Mouse (Mus musculus): Measurements from ENCODE around the gene 1700025G04Rik. TPM values are rescaled to one million over a fixed set of nuclear protein-coding genes. Genes with fewer than 3 reads are reported as not detected.
A peak's percentile ranks its signal among the peaks of the same experiment; 100 is the strongest.

The 1700025G04Rik gene
- polyA plus RNA-seq, 1 experiment from 2014 or later = 32.4 TPM

DNA sequence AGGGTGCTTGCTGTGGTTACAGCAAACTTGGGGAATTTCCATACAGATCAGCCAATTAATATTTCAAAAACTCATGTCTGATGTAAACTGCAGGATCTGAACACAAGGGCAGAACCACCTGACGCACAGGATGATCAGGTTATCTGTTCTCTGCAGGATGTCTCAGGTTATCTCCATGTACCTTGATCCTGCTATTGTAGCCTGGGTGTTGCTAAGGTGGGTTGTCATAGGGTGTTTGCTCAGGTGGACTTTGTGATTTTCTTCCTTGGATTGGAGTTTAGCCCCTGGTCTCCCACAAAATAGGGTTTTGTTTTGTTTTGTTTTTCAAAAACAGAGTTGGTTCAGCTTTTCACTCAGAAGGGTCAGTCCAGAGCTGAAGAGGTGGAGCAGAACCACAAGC, 104.9 kb downstream of the 1700025G04Rik start:
- DNase-seq (ENCODE audit: low spot score, missing footprints) = no peak
- 94% methylated on average over 1 of the region's 1 CpGs for WGBS
- Histone ChIP-seq H3K4me1 (ENCODE audit: control insufficient read depth, insufficient read depth, low read length) (peaks cover 13% of the 10 kb centered on the region), H3K4me3 (ENCODE audit: low read depth, low read length) (no peak overlapping the region), H3K4me2 (no peak overlapping the region), H3K9me3 (ENCODE audit: control insufficient read depth, low read length) (no peaks in the 10 kb centered on the region), H3K27me3 (ENCODE audit: control insufficient read depth, insufficient read depth, low read length) (no peaks in the 10 kb centered on the region), H3K9ac (ENCODE audit: low read length) (no peak overlapping the region), H3K27ac (ENCODE audit: low read depth, low read length) (no peak overlapping the region), H3K36me3 (ENCODE audit: control insufficient read depth, insufficient read depth, low read length) (no peaks in the 10 kb centered on the region)
- ATAC-seq (ENCODE audit: low FRiP score) = no peak

DNA sequence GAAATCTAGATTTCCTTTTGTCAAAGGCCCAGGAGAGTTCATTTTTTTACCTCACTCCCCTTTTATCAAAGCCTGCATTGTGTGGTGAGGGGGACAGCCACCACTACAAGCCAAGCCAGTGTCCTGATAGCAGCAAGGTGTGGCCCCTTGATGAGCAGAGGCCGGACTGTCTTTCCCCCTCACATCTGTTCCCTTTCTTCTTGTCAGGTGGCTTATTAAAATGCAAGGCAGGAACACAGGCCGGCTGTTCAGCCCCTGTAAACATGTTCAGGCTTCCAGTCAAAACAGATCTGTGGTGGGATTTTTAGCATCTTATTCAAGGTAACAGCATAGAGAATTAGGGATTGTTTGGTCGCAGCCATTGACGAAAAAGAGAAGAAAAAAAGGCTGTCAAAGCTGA, 105.9 kb downstream of the 1700025G04Rik start:
- 44% methylated on average over 4 of the region's 4 CpGs for WGBS
- ATAC-seq (ENCODE audit: low FRiP score) = no peak
- no peaks in the 10 kb centered on the region for H3K9me3 ChIP-seq (ENCODE audit: control insufficient read depth, low read length)
- no peak for DNase-seq (ENCODE audit: low spot score, missing footprints)
- H3K27me3 ChIP-seq (ENCODE audit: control insufficient read depth, insufficient read depth, low read length) = no peaks in the 10 kb centered on the region
- peak overlapping the region; percentile 38 for H3K27ac ChIP-seq (ENCODE audit: low read depth, low read length)
- no peak overlapping the region for H3K4me3 ChIP-seq (ENCODE audit: low read depth, low read length)
- H3K4me1 ChIP-seq (ENCODE audit: control insufficient read depth, insufficient read depth, low read length) = peaks cover 13% of the 10 kb centered on the region
- H3K36me3 ChIP-seq (ENCODE audit: control insufficient read depth, insufficient read depth, low read length) = no peaks in the 10 kb centered on the region
- no peak overlapping the region for H3K9ac ChIP-seq (ENCODE audit: low read length)
- no peak overlapping the region for H3K4me2 ChIP-seq

GRCm38 (mm10) chr1:151980498-151980897, 109.4 kb downstream of the 1700025G04Rik start:
- no peak overlapping the region for H3K27ac ChIP-seq (ENCODE audit: low read depth, low read length)
- ATAC-seq (ENCODE audit: low FRiP score) = no peak

DNA sequence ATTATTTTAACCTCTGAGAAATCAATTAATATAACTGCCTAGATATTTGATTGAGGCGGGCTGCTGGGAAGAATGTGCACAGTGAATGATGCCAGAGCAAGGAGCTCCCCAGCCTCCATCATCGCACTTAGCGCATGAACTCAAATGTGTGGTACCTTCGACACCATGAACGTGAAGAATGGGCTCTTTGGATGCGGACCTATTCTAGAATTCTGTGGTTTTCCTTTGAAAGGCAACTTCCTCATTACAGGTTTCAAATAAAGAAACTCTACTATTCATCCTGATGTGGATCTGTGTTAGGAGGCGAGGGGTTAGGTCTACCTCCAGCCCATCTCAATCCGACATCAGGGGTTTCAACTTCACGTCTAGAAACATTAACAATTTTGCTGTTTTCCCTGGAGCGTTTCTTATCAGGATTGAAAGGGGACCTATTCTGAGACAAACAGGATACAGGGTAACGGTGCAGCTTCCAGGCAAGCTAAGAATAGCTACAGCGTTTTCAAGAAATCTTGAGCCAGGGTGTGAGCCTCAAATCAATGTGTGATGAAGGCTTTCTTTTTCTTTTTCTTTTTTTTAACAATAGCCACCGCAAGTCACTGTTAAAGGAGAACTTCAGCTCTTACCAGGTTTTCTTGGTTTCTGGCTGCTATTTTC, 110.0 kb downstream of the 1700025G04Rik start:
- no peaks in the 10 kb centered on the region for H3K36me3 ChIP-seq (ENCODE audit: control insufficient read depth, insufficient read depth, low read length)
- ATAC-seq (ENCODE audit: low FRiP score) (no peak), DNase-seq (ENCODE audit: low spot score, missing footprints) (no peak)
- WGBS = 89% methylated on average over 13 of the region's 13 CpGs
- no peaks in the 10 kb centered on the region for H3K27me3 ChIP-seq (ENCODE audit: control insufficient read depth, insufficient read depth, low read length)
- H3K9me3 ChIP-seq (ENCODE audit: control insufficient read depth, low read length) = no peaks in the 10 kb centered on the region
- H3K9ac ChIP-seq (ENCODE audit: low read length) = no peak overlapping the region
- H3K27ac ChIP-seq (ENCODE audit: low read depth, low read length) = no peak overlapping the region
- no peak overlapping the region for H3K4me3 ChIP-seq (ENCODE audit: low read depth, low read length)
- H3K4me1 ChIP-seq (ENCODE audit: control insufficient read depth, insufficient read depth, low read length) = peaks cover 18% of the 10 kb centered on the region
- H3K4me2 ChIP-seq = no peak overlapping the region

More at GRCm38 (mm10) chr1:151980498-151980897, 109.4 kb downstream of the 1700025G04Rik start:
- Histone ChIP-seq H3K9ac (ENCODE audit: low read length) (no peak overlapping the region), H3K9me3 (ENCODE audit: control insufficient read depth, low read length) (no peaks in the 10 kb centered on the region), H3K4me2 (no peak overlapping the region), H3K36me3 (ENCODE audit: control insufficient read depth, insufficient read depth, low read length) (no peaks in the 10 kb centered on the region), H3K4me3 (ENCODE audit: low read depth, low read length) (no peak overlapping the region), H3K4me1 (ENCODE audit: control insufficient read depth, insufficient read depth, low read length) (peaks cover 19% of the 10 kb centered on the region), H3K27me3 (ENCODE audit: control insufficient read depth, insufficient read depth, low read length) (no peaks in the 10 kb centered on the region)
- 80% methylated on average over 7 of the region's 7 CpGs for WGBS
- DNase-seq (ENCODE audit: low spot score, missing footprints) = no peak

DNA sequence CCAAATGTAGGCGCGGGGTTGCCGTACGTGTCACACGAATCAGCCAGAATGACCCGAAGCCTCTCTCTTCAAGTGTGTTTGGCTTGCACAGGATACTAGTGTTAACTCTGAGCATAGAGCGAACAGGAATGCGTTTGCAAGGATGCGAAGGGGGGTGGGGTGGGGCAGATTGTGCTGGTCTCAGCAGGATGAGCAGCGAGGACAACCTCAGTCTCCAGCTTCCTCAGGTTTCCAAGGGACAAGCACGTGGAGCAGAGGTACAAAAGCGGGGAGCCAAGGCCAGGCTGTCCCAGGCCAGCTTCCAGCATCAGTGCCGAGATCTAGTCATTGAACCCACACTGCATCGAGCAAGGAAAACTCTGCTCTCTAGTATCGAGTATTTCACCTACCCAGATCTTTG, 111.2 kb downstream of the 1700025G04Rik start:
- Histone ChIP-seq H3K4me1 (ENCODE audit: control insufficient read depth, insufficient read depth, low read length) (peaks cover 7% of the 10 kb centered on the region; the same call in 1 of the 2 replicates), H3K9me3 (ENCODE audit: control insufficient read depth, low read length) (no peaks in the 10 kb centered on the region), H3K4me3 (ENCODE audit: low read depth, low read length) (no peak overlapping the region), H3K27me3 (ENCODE audit: control insufficient read depth, insufficient read depth, low read length) (no peaks in the 10 kb centered on the region), H3K9ac (ENCODE audit: low read length) (no peak overlapping the region), H3K27ac (ENCODE audit: low read depth, low read length) (no peak overlapping the region), H3K4me2 (no peak overlapping the region), H3K36me3 (ENCODE audit: control insufficient read depth, insufficient read depth, low read length) (no peaks in the 10 kb centered on the region)
- DNase-seq (ENCODE audit: low spot score, missing footprints) (no peak), ATAC-seq (ENCODE audit: low FRiP score) (no peak)
- WGBS = 90% methylated on average over 15 of the region's 15 CpGs

- 49% methylated on average over 5 of the region's 5 CpGs for WGBS
- Histone ChIP-seq H3K4me3 (ENCODE audit: low read depth, low read length) (no peak overlapping the region), H3K27ac (ENCODE audit: low read depth, low read length) (peak overlapping the region; percentile 21; the same call in 1 of the 2 replicates), H3K27me3 (ENCODE audit: control insufficient read depth, insufficient read depth, low read length) (no peaks in the 10 kb centered on the region), H3K9ac (ENCODE audit: low read length) (no peak overlapping the region), H3K36me3 (ENCODE audit: control insufficient read depth, insufficient read depth, low read length) (no peaks in the 10 kb centered on the region), H3K9me3 (ENCODE audit: control insufficient read depth, low read length) (no peaks in the 10 kb centered on the region), H3K4me1 (ENCODE audit: control insufficient read depth, insufficient read depth, low read length) (peaks cover 6% of the 10 kb centered on the region; the same call in 1 of the 2 replicates), H3K4me2 (no peak overlapping the region)
- DNase-seq (ENCODE audit: low spot score, missing footprints) = no peak
- ATAC-seq (ENCODE audit: low FRiP score) = peak; percentile 75; the same call in 1 of the 2 replicates
Measured at GRCm38 (mm10) chr1:151977596-151977995, 112.3 kb downstream of the 1700025G04Rik start.

GRCm38 (mm10) chr1:151976850-151977249, 113.1 kb downstream of the 1700025G04Rik start:
- WGBS = 90% methylated on average over 3 of the region's 3 CpGs
- no peak for ATAC-seq (ENCODE audit: low FRiP score)
- H3K27ac ChIP-seq (ENCODE audit: low read depth, low read length) = no peak overlapping the region

DNA sequence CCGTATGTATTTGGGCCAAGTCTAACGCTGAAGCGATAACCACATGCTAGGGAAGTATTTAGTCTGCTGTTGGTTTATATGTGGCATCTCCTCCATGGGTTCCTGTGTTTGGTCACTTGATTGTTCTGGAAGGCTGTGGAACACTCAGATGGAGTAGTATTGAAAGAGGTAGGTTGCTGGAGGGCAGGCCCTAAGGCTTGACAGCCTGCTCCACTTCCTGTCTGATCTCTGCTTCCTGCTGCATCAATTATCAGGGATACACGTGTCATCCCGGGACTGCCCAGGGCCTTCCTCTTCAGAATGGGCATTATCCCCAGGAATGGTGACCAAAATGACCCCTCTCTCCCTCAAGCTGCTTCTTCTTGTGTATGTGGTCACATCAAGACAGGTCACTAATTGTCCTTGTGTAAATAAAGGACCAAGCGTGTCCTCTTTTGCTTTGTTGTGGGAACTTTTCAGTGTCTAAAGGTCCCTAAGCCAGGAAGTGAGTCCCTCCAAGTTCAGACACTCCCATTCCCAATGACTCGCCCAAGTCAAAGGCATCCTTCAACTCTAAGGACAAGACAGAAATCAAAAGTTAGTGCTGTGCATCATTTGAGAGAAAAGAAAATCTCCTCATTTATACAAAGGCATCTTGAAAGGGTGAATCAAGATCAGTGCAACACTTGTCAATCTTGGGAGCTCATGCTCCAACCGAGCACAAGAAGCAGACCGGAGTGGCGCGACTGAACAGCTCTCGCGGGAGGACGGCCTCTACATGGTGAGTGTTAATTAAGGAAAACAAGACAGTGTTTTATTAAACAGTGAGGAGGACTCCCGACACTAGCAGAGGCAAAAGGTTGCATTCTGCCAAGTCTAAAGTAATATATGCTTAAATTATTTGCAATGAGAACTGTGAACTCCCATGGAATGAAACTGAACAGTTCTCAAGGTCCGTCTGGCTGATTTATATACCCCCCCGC, 114.2 kb downstream of the 1700025G04Rik start:
- no peaks in the 10 kb centered on the region for H3K9me3 ChIP-seq (ENCODE audit: control insufficient read depth, low read length)
- whole genome bisulfite sequencing = 80% methylated on average over 17 of the region's 17 CpGs
- peaks cover 6% of the 10 kb centered on the region; the same call in 1 of the 2 replicates for H3K4me1 ChIP-seq (ENCODE audit: control insufficient read depth, insufficient read depth, low read length)
- no peak overlapping the region for H3K27ac ChIP-seq (ENCODE audit: low read depth, low read length)
- no peak overlapping the region for H3K4me3 ChIP-seq (ENCODE audit: low read depth, low read length)
- no peaks in the 10 kb centered on the region for H3K27me3 ChIP-seq (ENCODE audit: control insufficient read depth, insufficient read depth, low read length)
- H3K4me2 ChIP-seq = no peak overlapping the region
- no peaks in the 10 kb centered on the region for H3K36me3 ChIP-seq (ENCODE audit: control insufficient read depth, insufficient read depth, low read length)
- no peak for ATAC-seq (ENCODE audit: low FRiP score)
- no peak for DNase-seq (ENCODE audit: low spot score, missing footprints)
- H3K9ac ChIP-seq (ENCODE audit: low read length) = no peak overlapping the region

More at GRCm38 (mm10) chr1:151976850-151977249, 113.1 kb downstream of the 1700025G04Rik start:
- H3K27me3 ChIP-seq (ENCODE audit: control insufficient read depth, insufficient read depth, low read length) = no peaks in the 10 kb centered on the region
- no peak overlapping the region for H3K9ac ChIP-seq (ENCODE audit: low read length)
- H3K4me2 ChIP-seq = no peak overlapping the region
- H3K4me3 ChIP-seq (ENCODE audit: low read depth, low read length) = no peak overlapping the region
- peaks cover 6% of the 10 kb centered on the region; the same call in 1 of the 2 replicates for H3K4me1 ChIP-seq (ENCODE audit: control insufficient read depth, insufficient read depth, low read length)
- H3K36me3 ChIP-seq (ENCODE audit: control insufficient read depth, insufficient read depth, low read length) = no peaks in the 10 kb centered on the region
- DNase-seq (ENCODE audit: low spot score, missing footprints) = no peak
- no peaks in the 10 kb centered on the region for H3K9me3 ChIP-seq (ENCODE audit: control insufficient read depth, low read length)

- no peak overlapping the region for H3K4me2 ChIP-seq
- ATAC-seq (ENCODE audit: low FRiP score) = no peak
- no peaks in the 10 kb centered on the region for H3K36me3 ChIP-seq (ENCODE audit: control insufficient read depth, insufficient read depth, low read length)
- H3K27ac ChIP-seq (ENCODE audit: low read depth, low read length) = no peak overlapping the region
- no peaks in the 10 kb centered on the region for H3K9me3 ChIP-seq (ENCODE audit: control insufficient read depth, low read length)
- no peaks in the 10 kb centered on the region for H3K27me3 ChIP-seq (ENCODE audit: control insufficient read depth, insufficient read depth, low read length)
- H3K4me1 ChIP-seq (ENCODE audit: control insufficient read depth, insufficient read depth, low read length) = peaks cover 6% of the 10 kb centered on the region; the same call in 1 of the 2 replicates
- DNase-seq (ENCODE audit: low spot score, missing footprints) = no peak
- no peak overlapping the region for H3K4me3 ChIP-seq (ENCODE audit: low read depth, low read length)
- H3K9ac ChIP-seq (ENCODE audit: low read length) = no peak overlapping the region
- WGBS = 70% methylated on average over 8 of the region's 8 CpGs
Measured at GRCm38 (mm10) chr1:151974887-151975286, 115.0 kb downstream of the 1700025G04Rik start.

Data from midbrain, embryonic 11.5 days (tissue).